Comparison of ENCODE assay signal across 7 mouse cellular contexts in the genomic region with DNA sequence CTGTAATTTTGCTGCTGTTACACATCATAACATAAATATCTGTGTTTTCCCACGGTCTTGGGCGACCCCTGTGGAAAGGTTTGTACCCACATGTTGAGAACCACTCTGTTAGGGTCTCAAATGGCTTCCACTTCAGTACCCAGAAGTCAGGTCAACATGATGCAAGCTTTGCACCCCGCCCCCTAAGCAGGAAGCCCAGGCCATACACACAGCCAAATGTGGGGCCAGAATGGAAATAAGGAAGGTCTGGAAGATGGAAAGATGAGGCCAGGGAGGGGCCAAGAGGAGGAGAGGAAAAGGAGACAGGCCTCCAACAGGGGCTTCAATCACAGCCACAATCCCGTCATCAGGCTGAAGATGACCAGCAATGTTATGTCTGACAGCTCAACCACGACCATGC. TPM values are rescaled to one million over a fixed set of nuclear protein-coding genes. Genes with fewer than 3 reads are reported as not detected.
A peak's percentile ranks its signal among the peaks of the same experiment; 100 is the strongest.
DNase-seq lines count a peak whose midpoint lies in the region; ATAC-seq and TF ChIP-seq lines count a peak whose summit lies in the region.

No protein-coding gene starts in this region.

- peaks cover 0 to 32% of the 10 kb centered on the region in 2 experiments; a peak in 3 of 4 replicates for H3K4me1 ChIP-seq in MEL (ENCODE audit: control insufficient read depth in 1 of 2, insufficient read depth in 2 of 2, low read length in 2 of 2)
- peaks cover 80% of the 10 kb centered on the region for H3K4me1 ChIP-seq in heart, embryonic 16.5 days (ENCODE audit: control insufficient read depth, insufficient read depth, low read length)
- H3K4me1 ChIP-seq in liver, postnatal 0 days (ENCODE audit: insufficient read depth) = peaks cover 38% of the 10 kb centered on the region

- H3K36me3 ChIP-seq in MEL (ENCODE audit: control insufficient read depth in 1 of 2, insufficient read depth in 2 of 2, low read length in 2 of 2) = peaks cover 0 to 12% of the 10 kb centered on the region in 2 experiments; a peak in 2 of 4 replicates
- H3K36me3 ChIP-seq in heart, embryonic 16.5 days (ENCODE audit: control insufficient read depth, insufficient read depth) = no peaks in the 10 kb centered on the region
- H3K36me3 ChIP-seq in liver, postnatal 0 days (replicated peaks; ENCODE audit: insufficient read depth, low read length) = no peaks in the 10 kb centered on the region

- peak overlapping the region; percentile 64 for H3K4me2 ChIP-seq in heart, embryonic 16.5 days (ENCODE audit: low read depth, low read length)
- H3K4me2 ChIP-seq in liver, postnatal 0 days (ENCODE audit: low read depth, low read length) = no peak overlapping the region

- WGBS in heart, embryonic 16.5 days = 44% methylated on average over 5 of the region's 5 CpGs
- 60% methylated on average over 5 of the region's 5 CpGs for WGBS in liver, postnatal 0 days (ENCODE audit: insufficient replicate concordance)

- DNase-seq in 3T3-L1 (ENCODE audit: low read depth, low spot score) (peak; percentile 61), MEL (ENCODE audit: low read depth, low spot score) (no peak)
- no peak for DNase-seq in liver, postnatal 0 days
- no peak for DNase-seq in adrenal gland, adult 2 months
- no peak for DNase-seq in gastrocnemius, postnatal 25 days
- DNase-seq in ovary, adult 18-20 months (ENCODE audit: low spot score) = no peak

- H3K4me3 ChIP-seq in MEL (ENCODE audit: control insufficient read depth in 1 of 2, insufficient read depth in 1 of 2, low read depth in 2 of 2, low read length in 2 of 2) = no peak overlapping the region
- no peak overlapping the region for H3K4me3 ChIP-seq in heart, embryonic 16.5 days (ENCODE audit: low read length)
- no peak overlapping the region for H3K4me3 ChIP-seq in liver, postnatal 0 days (ENCODE audit: low read depth, low read length)

- no peak for TF ChIP-seq EP300 in MEL (IDR thresholded peaks at IDR 0.05; ENCODE audit: low read depth in 1 of 2, low read length in 2 of 2)
- no peak for TF ChIP-seq EP300 in liver, postnatal 0 days (IDR thresholded peaks at IDR 0.05; ENCODE audit: low read depth)

- no peak overlapping the region for H3K9ac ChIP-seq in MEL (ENCODE audit: control insufficient read depth, low read depth, low read length, poor library complexity, severe bottlenecking)
- peak overlapping the region; percentile 65 for H3K9ac ChIP-seq in heart, embryonic 16.5 days (ENCODE audit: low read length)
- H3K9ac ChIP-seq in liver, postnatal 0 days (replicated peaks) = no peak overlapping the region

- no peaks in the 10 kb centered on the region for H3K27me3 ChIP-seq in MEL (ENCODE audit: control insufficient read depth in 1 of 2, insufficient read depth in 2 of 2, low read length in 2 of 2)
- no peaks in the 10 kb centered on the region for H3K27me3 ChIP-seq in heart, embryonic 16.5 days (ENCODE audit: control insufficient read depth, insufficient read depth, low read length)
- no peaks in the 10 kb centered on the region for H3K27me3 ChIP-seq in liver, postnatal 0 days (ENCODE audit: insufficient read depth, low read length)

- H3K79me2 ChIP-seq in MEL (ENCODE audit: control insufficient read depth, insufficient read depth, low read length, poor library complexity) = peaks cover 35% of the 10 kb centered on the region

- H3K9me3 ChIP-seq in MEL (replicated peaks; ENCODE audit: insufficient read depth, low read length) = no peaks in the 10 kb centered on the region
- H3K9me3 ChIP-seq in heart, embryonic 16.5 days (replicated peaks; ENCODE audit: control insufficient read depth, low read length) = no peaks in the 10 kb centered on the region
- no peaks in the 10 kb centered on the region for H3K9me3 ChIP-seq in liver, postnatal 0 days (ENCODE audit: low read length)

- TF ChIP-seq POLR2A in MEL (IDR thresholded peaks at IDR 0.05; ENCODE audit: control insufficient read depth in 1 of 2, insufficient read depth in 1 of 2, low read depth in 1 of 2, low read length in 2 of 2, poor library complexity in 1 of 2) = no peak

- peak overlapping the region; percentile 85 for H3K27ac ChIP-seq in MEL (ENCODE audit: control insufficient read depth, low read depth, low read length)
- H3K27ac ChIP-seq in heart, embryonic 16.5 days (ENCODE audit: low read length) = peak overlapping the region; percentile 93
- peak overlapping the region; percentile 83; the same call in 1 of the 2 replicates for H3K27ac ChIP-seq in liver, postnatal 0 days (ENCODE audit: low read depth)

- ATAC-seq in heart, embryonic 16.5 days (replicated peaks; ENCODE audit: extremely low read depth, insufficient read depth, low FRiP score) = no peak
- no peak for ATAC-seq in liver, postnatal 0 days

- TF ChIP-seq RAD21 in MEL (IDR thresholded peaks at IDR 0.05; ENCODE audit: low read depth, low read length) = no peak

- no peak for TF ChIP-seq CTCF in MEL (IDR thresholded peaks at IDR 0.05 in 2 of 3, conservative IDR thresholded peaks at IDR 0.05 in 1 of 3; ENCODE audit: control insufficient read depth in 1 of 3, insufficient read depth in 1 of 3, low read depth in 2 of 3, low read length in 3 of 3, poor library complexity in 1 of 3, severe bottlenecking in 1 of 3)
- no peak for TF ChIP-seq CTCF in liver, postnatal 0 days (IDR thresholded peaks at IDR 0.05; ENCODE audit: low read depth)

TF ChIP-seq in MEL, 35 proteins besides CTCF, POLR2A, EP300 and RAD21:
- no peak for TF ChIP-seq ZNF384 (IDR thresholded peaks at IDR 0.05; ENCODE audit: low read depth, low read length)
- TF ChIP-seq ZKSCAN1 (IDR thresholded peaks at IDR 0.05; ENCODE audit: low read depth, low read length) = no peak
- no peak for TF ChIP-seq MXI1 (IDR thresholded peaks at IDR 0.05; ENCODE audit: low read depth, low read length)
- TF ChIP-seq ZC3H11A (IDR thresholded peaks at IDR 0.05; ENCODE audit: low read depth, low read length) = no peak
- TF ChIP-seq UBTF (IDR thresholded peaks at IDR 0.05; ENCODE audit: borderline replicate concordance, insufficient read depth, low read depth, low read length) = no peak
- no peak for TF ChIP-seq GABPA (IDR thresholded peaks at IDR 0.05; ENCODE audit: low read depth, low read length)
- no peak for TF ChIP-seq CHD2 (IDR thresholded peaks at IDR 0.05; ENCODE audit: low read length)
- no peak for TF ChIP-seq USF1 (IDR thresholded peaks at IDR 0.05; ENCODE audit: low read depth, low read length)
- no peak for TF ChIP-seq ETS1 (IDR thresholded peaks at IDR 0.05; ENCODE audit: low read depth, low read length)
- no peak for TF ChIP-seq SMC3 (IDR thresholded peaks at IDR 0.05; ENCODE audit: low read depth, low read length)
- TF ChIP-seq ZMIZ1 (IDR thresholded peaks at IDR 0.05; ENCODE audit: low read depth, low read length) = no peak
- no peak for TF ChIP-seq MAX (IDR thresholded peaks at IDR 0.05; ENCODE audit: low read length)

RNA-seq across cellular contexts. Expression of a gene that starts 37.1 kb away (rescaled TPM):
- total RNA-seq in MEL (2012; rRNA removed) = 5.0 and 7.7 TPM in 2 replicates
- 10 to 100 TPM in 1 of 2 experiments, not detected in 1; 46.8 TPM for polyA plus RNA-seq in MEL (2012; ENCODE audit: insufficient read depth in 1 of 2, insufficient read length in 2 of 2, low read depth in 1 of 2, low replicate concordance in 2 of 2, missing spikeins in 1 of 2)
- polyA plus RNA-seq in heart, embryonic 16.5 days (2015; fragmentation: Nextera tagmentation; extraction: Ambion mirVana) = 17.6 and 19.1 TPM in 2 replicates
- polyA plus RNA-seq in liver, postnatal 0 days (2015; fragmentation: Nextera tagmentation; extraction: Ambion mirVana) = 3.1 and 3.4 TPM in 2 replicates
- total RNA-seq in adrenal gland, adult 2 months (2021) = 100 to 1,000 TPM; 149 to 340 TPM
- polyA plus RNA-seq in adrenal gland, adult 2 months (2012; rRNA removed) = 183 and 229 TPM in 2 replicates
- 100 to 1,000 TPM in 1 of 2 experiments, 10 to 100 TPM in 1; 92.7 to 108 TPM for total RNA-seq in gastrocnemius, postnatal 25 days (2021)
